Mouse (Mus musculus) right cerebral cortex, postnatal 4 days (tissue): ENCODE measurements around the gene Arhgap17.

ENCODE experiments used
- DNase-seq: peaks from one replicate; pipeline ENCODE4 v3.0.0-alpha.2; 2022

The Arhgap17 gene

GRCm38 (mm10) chr7:123258103-123258502, 111.6 kb downstream of the Arhgap17 start:
- no peak for DNase-seq

GRCm38 (mm10) chr7:123254196-123254970, 115.3 kb downstream of the Arhgap17 start:
- DNase-seq, result no peak

- DNase-seq, result no peak
These were observed 116.3 kb downstream of the Arhgap17 start for GRCm38 (mm10) chr7:123253396-123253795.

GRCm38 (mm10) chr7:123251343-123251742, 118.4 kb downstream of the Arhgap17 start:
- no peak for DNase-seq

- no peak for DNase-seq
These were observed 121.5 kb downstream of the Arhgap17 start for GRCm38 (mm10) chr7:123248166-123248565.

- DNase-seq, result no peak
These were observed 123.1 kb downstream of the Arhgap17 start for GRCm38 (mm10) chr7:123246504-123247084.

GRCm38 (mm10) chr7:123244833-123245232, 124.9 kb downstream of the Arhgap17 start:
- DNase-seq, result no peak

- no peak for DNase-seq
These were observed 127.5 kb downstream of the Arhgap17 start for GRCm38 (mm10) chr7:123242241-123242640.

- no peak for DNase-seq
These were observed 129.7 kb downstream of the Arhgap17 start for GRCm38 (mm10) chr7:123240064-123240463.

GRCm38 (mm10) chr7:123238621-123239020, 131.1 kb downstream of the Arhgap17 start:
- no peak for DNase-seq

GRCm38 (mm10) chr7:123235449-123235848, 134.3 kb downstream of the Arhgap17 start:
- no peak for DNase-seq
